Mouse (Mus musculus) layer of hippocampus, postnatal 25 days (tissue): ENCODE measurements around the gene L3mbtl2. TPM values are rescaled to one million over a fixed set of nuclear protein-coding genes. Genes with fewer than 3 reads are reported as not detected.

Experiments
- DNase-seq, 2 experiments: peaks; one replicate each; pipeline ENCODE4 v3.0.0; 2022; ENCODE audit warnings: mixed read lengths in 2 of 2, low spot score in 1 of 2; ENCODE audit errors: extremely low spot score in 1 of 2
- total RNA-seq, 2 experiments: library from RNA; stranded (reverse); gene quantifications; 2 replicates each; pipeline ENCODE4 v1.2.3; 2021

Gene L3mbtl2
- total RNA-seq, 2 experiments from 2014 or later: 36.9 to 40.2 TPM

DNA sequence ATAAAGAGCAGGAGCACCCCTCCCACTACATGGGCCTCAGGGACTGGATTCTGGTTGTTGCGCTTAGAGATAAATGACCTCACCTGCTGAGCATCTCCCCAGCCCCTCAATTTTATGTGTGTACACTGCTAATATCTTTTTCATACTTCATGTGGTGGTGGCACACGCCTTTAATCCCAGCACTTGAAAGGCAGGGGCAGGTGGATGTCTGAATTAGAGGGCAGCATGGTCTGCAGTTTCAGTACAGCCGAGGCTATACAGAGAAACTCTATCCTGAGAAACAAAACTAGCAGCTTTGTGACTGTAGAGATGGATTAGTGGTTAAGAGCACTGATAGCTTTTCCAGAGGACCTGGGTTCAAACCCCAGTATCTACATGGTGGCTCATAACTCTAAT lies 39.4 kb downstream of the L3mbtl2 start:
- no peak for DNase-seq

DNA sequence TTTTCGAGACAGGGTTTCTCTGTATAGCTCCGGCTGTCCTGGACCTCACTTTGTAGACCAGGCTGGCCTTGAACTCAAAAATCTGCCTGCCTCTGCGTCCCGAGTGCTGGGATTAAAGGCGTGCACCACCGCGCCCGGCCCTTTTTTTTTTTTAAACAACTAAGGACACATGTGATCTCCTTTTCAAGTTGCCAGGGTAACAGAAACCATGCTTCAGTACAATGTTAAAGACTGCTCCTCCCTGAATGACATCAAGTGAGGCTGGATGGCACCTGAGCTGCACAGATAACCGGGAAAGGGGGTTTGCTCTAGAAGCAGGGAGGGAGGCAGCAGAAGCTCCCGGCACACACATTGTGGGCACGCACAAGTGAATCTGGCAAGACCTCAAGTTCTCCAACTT lies 45.3 kb downstream of the L3mbtl2 start:
- DNase-seq: no peak

DNA sequence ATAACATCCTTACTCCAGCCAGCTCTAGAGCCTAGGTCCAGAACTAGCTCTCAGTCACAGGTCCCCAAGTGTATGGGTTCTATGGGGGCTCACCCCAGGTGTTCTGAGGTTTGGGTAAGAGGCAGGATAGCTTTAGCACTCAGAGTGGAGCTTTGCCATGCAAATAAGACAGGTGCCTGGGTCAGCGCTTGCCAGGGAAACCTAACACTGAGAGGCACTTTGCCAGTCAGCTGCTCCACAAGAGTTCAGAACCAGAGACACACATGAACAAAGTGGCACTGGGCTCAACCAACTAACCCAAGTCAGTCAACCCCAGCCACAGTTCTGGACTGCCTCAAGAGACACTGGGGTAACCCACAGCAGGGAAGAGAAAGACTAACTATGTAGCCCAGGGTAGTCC lies 46.0 kb downstream of the L3mbtl2 start:
- DNase-seq: no peak

DNA sequence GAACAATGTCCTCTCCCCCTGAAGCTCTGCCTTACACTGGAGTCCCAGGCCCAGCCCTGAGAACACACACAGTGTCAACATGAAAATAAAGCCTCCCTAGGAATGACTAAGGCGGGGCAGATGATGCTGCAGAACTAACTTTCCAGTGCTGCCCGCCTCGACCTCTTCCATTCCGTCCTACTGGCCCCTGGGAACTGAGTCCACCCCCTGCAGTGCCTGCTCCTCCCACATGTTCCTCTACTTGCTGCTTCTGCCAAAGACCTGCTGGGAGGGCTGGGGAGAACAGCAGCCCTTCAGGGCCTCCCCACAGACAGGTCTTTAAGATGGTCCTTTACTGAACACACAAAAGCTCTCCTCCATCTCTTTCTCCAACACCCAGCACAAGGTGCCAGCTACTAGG lies 47.1 kb downstream of the L3mbtl2 start:
- no peak for DNase-seq

DNA sequence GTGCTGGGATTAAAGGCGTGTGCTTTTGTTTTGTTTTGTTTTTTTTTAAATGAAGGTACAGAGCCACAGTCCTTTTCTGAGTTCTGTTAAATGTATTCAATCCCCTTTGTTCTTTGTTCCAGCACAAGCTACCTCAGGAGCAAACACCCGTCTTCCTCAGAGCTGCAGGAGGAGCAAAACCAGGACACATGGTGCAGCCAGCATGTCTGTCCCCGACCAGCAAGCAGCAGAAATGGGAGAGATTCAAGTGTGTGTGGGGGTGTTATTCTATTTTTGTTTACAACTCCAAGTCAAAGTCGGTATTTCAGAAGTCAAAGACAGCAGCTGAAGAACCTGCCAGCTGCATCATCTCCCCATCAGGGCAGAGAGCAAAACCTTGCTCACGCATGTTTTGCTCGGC lies 50.1 kb downstream of the L3mbtl2 start:
- no peak for DNase-seq

DNA sequence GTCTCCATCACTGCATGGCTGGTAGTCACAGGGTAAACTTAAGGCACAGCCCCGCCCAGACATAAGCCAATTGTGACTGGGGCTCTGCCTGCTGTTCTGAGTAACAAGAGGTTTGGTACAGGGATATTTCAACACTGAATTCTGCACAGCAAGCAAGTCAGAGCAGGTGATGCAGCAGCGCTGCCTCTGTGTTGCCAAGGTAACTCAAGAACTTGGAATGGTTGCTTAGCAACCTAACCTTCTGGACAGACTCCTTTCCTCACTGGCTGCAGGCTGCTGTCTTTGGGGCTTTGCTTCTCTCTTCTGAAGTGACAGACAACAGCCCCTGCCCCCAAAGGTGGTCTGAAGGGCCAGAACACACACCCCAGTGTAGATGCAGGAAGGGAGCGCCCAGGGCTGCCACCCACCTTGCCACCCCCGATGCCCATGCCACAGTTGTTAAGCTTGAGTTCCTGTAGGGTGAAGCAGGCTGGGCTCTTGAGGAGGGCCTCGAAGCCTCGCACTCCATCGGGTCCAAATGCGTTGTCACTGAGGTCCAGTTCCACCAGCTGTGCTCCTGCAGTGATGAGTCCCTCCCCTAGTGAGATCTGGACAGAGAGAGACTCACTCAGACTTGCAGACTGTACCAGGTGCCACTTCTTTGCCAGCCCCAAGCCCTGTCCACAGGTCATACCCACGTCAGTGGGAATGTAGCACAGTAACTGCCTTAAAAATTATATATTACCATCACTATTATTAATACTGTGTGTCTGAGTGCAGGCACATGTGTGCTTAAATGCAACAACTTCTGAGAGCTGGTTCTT lies 54.8 kb downstream of the L3mbtl2 start:
- no peak for DNase-seq

DNA sequence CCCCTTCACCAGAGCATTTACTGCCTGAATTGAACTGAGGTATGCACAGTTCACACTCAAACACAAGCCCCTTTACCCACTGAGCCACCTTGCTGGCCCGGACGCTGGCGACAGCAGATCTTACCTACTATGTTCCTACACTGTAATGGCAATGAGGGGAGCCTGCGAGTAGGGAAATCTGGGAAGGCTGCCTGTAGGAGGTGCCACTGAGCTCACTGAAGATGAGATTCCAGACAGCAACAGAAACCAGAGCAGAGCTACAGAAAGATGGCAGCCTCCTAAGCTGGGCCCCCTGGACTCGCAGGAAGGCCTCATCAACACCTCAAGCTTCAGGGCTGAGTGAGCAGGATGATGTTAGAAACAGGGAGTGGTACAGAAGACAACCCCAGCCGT lies 55.4 kb downstream of the L3mbtl2 start:
- DNase-seq: no peak

DNA sequence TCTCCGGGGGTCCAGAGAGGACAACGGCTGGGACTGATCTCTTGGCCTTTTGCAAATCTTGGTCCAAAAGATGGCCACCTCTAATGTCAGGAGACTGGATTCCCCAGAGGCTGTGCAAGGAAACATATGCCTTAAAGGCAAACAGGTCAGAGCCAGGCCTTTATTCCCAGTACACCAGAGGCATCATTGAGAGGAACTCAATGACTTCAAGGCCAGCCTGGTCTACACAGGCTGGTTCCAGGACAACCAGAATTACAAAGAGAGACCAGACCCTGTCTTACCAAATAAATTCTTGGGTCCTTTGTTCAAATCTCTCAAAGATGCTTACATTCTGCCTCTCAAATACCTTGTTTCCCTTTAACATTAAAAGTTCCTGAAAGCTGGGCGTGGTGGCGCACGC lies 58.7 kb downstream of the L3mbtl2 start:
- no peak for DNase-seq

DNA sequence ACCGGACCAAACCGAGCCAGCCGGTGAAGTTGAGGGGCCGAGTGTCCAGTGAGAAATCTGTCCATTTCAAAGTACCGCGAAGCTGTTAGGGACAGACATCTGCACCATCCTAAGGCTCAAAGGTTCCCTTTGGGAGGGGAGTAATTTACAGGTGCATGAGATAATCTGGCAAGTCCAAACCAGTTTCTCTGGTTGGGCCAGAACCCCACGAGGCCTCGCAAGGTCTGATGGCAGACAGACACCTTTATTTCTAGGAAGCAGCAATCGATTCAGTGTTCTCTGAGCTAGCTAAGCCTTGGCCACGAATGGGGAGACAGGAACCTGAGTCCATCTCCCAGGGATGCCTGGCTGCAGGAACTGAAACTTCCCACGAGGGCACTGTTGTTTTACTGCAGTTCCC lies 60.0 kb downstream of the L3mbtl2 start:
- DNase-seq: no peak

DNA sequence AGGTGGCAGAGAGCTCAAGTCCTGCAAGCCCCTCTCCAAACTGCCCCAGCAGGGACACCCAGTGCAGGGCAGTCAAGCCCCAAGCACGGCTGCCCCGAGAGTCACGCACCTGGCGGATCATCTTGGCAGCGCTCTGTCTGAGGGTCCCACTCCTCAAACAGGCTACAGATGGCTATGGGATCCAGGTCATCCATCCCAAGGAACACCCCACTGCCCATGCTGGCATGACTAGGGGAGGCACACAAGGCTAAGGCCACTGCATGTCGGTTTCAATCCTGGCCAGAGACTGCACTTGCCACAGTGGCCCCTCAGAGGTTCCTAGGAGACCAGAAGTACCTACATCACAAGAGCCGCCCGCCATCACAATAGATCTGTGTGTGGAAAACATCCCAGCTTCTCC lies 62.3 kb downstream of the L3mbtl2 start:
- DNase-seq: no peak

DNA sequence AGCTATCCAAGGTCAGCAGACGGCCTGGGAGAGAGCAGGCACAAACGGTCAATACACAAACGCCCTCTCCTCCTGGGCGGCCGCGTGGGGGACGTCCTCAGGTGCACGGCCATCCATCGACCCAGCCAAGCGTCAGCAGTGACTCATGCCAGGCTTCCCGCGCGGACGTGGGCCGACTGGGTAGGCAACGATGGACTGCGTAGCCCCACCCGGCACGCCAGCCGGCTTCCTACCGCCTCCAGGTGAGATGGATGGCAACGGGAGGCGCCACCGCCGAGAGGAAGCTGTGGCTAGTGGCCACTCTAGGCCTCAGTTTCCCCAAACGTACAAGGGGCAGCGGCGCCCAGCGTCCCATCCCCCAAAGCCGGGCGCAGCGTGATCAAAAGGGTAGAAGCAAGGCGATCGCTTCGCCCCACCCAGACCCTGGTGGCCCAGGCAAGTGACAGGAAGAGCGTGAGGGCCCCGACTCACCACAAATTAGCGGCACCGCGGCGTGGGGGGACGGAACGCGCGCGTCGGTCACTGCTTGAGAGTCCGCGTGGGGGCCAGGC lies 65.6 kb downstream of the L3mbtl2 start:
- peak; percentile 14 to 22 for DNase-seq

DNA sequence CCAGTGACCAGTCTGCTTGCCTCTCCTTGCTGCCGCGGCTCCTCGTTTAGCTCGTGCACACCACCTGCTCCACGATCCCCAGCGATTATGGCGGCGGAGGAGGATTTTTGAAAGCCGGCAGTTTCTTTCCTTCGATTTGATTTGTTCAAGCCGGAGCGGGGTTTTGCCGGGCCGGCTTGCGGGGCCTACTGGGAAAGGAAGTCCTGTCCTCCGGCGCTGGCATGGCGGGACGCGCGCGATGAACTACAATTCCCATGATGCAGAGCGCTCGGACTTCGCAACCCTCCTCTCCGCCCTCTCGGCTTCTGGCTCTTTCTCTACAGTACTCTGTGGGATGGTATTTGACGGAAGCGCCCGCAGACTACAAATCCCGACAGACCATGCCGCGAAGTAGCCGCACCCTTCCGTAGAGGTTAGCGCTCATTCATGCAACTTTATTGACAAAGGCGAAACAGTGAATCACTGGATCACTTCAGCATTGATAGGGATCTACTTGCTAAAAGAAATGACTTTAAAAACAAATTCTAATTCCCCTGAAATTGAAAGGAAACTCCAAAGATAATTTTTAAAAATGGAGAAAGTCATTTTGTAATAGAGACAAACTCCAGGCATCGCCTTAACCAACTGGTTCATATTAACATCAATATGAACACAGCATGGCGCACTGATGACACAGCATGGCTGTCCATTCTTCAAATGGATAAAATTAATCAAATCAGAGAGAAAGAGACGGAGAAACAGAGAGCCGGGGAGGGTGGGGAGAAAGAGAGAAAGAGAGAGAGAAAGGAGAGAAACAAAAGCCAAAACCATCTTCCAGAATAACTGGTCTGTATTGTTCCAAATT lies 66.3 kb downstream of the L3mbtl2 start:
- peak; percentile 85 to 89 for DNase-seq

DNA sequence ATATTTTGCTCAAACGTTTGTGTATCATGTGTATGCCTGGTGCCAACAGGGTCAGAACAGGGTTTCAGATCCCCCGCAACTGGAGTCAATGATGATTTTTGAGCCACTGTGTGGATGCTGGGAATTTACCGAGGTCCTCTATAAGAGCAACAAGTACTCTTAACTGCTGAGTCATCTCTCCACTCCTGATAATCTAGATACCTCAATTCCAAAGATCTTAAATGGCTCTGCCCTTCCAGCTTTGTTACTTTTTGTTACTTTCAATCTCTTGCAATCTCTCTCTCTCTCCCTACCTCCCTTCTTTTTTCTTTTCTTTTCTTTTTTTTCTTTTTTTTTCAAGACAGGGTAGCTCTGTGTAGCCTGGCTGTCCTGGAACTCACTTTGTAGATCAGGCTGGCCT lies 71.4 kb downstream of the L3mbtl2 start:
- DNase-seq: no peak

Other genes starting within 250 kb of the L3mbtl2 start
- 100 to 1,000 TPM; 124 to 153 TPM for gene Rbx1, start 197.6 kb upstream of the L3mbtl2 start, total RNA-seq
- gene Ep300, start 78.5 kb upstream of the L3mbtl2 start, total RNA-seq: 10 to 100 TPM; 69.2 to 72.8 TPM
- gene Chadl, start 33.4 kb downstream of the L3mbtl2 start, total RNA-seq: 10 to 100 TPM; 19.2 to 21.5 TPM
- gene Zc3h7b, start 81.2 kb downstream of the L3mbtl2 start, total RNA-seq: 100 to 1,000 TPM; 145 to 150 TPM
- 100 to 1,000 TPM; 146 to 164 TPM for gene Rangap1, start 81.6 kb downstream of the L3mbtl2 start, total RNA-seq
- gene Tef, start 138.5 kb downstream of the L3mbtl2 start, total RNA-seq: 100 to 1,000 TPM; 237 to 266 TPM
- 10 to 100 TPM; 27.7 to 34.1 TPM for gene Tob2, start 194.9 kb downstream of the L3mbtl2 start, total RNA-seq
- gene Phf5a, start 208.0 kb downstream of the L3mbtl2 start, total RNA-seq: 10 to 100 TPM; 32.6 to 40.0 TPM
- gene Aco2, start 208.4 kb downstream of the L3mbtl2 start, total RNA-seq: 100 to 1,000 TPM; 475 to 495 TPM